Mouse (Mus musculus) intestine, postnatal 0 days (tissue): Measurements from ENCODE around the gene Zdhhc13. TPM values are rescaled to one million over a fixed set of nuclear protein-coding genes. Genes with fewer than 3 reads are reported as not detected.

Experiments
- ATAC-seq: fragments of 200-750 bp; cut with Nextera tagmentation; 2 replicates; pipeline ENCODE4 v1.8.0; 2017; ENCODE audit warnings: mild to moderate bottlenecking, moderate TSS enrichment, moderate library complexity
- H3K27ac ChIP-seq: fragments of 300-500 bp; sonication (generic); 2 replicates; pipeline ENCODE4 v1.5.1; 2014; ENCODE audit warnings: mild to moderate bottlenecking, low read depth, low read length, moderate library complexity
- H3K27me3 ChIP-seq: fragments of 300-500 bp; sonication (generic); replicated peaks from 2 replicates; pipeline ENCODE4 v1.6.1; 2014; ENCODE audit warnings: low read length, mixed read lengths; ENCODE audit not compliant: control insufficient read depth, insufficient read depth
- H3K36me3 ChIP-seq: fragments of 300-500 bp; sonication (generic); 2 replicates; pipeline ENCODE4 v1.6.1; 2014; ENCODE audit warnings: mild to moderate bottlenecking, moderate library complexity; ENCODE audit not compliant: control insufficient read depth, insufficient read depth
- H3K4me1 ChIP-seq: fragments of 300-500 bp; sonication (generic); replicated peaks from 2 replicates; pipeline ENCODE4 v1.6.1; 2014; ENCODE audit warnings: antibody characterized with exemption, low read length, mixed read lengths; ENCODE audit not compliant: control insufficient read depth, insufficient read depth
- H3K4me2 ChIP-seq: fragments of 300-500 bp; sonication (generic); replicated peaks from 2 replicates; pipeline ENCODE4 v1.6.1; 2014; ENCODE audit warnings: low read depth, mild to moderate bottlenecking, moderate library complexity
- H3K4me3 ChIP-seq: fragments of 300-500 bp; sonication (generic); 2 replicates; pipeline ENCODE4 v1.5.1; 2014; ENCODE audit warnings: low read depth, low read length
- H3K9ac ChIP-seq: fragments of 300-500 bp; sonication (generic); 2 replicates; pipeline ENCODE4 v1.6.1; 2014; ENCODE audit warnings: mild to moderate bottlenecking, low read depth, low read length
- H3K9me3 ChIP-seq: fragments of 300-500 bp; sonication (generic); 2 replicates; pipeline ENCODE4 v1.6.1; 2016; ENCODE audit warnings: mixed run types; ENCODE audit not compliant: control insufficient read depth
- CTCF ChIP-seq: sonication (generic); IDR thresholded peaks from 2 replicates; pipeline ENCODE4 v1.5.1; 2016; ENCODE audit warnings: low read depth, mild to moderate bottlenecking, control low read depth, antibody characterized with exemption, moderate library complexity
- WGBS: fragments of 180-500 bp; shearing (Covaris S2); extraction: QIAGEN DNeasy Blood & Tissue Kit; methylation state at CpG from one replicate; pipeline ENCODE4 v1.1.7; 2014; 5-methylcytosine and 5-hydroxymethylcytosine counted together
- polyA plus RNA-seq: library from polyadenylated mRNA; unstranded; fragments of >200 nt; fragmentation: Nextera tagmentation; extraction: Ambion mirVana; gene quantifications from 2 replicates; pipeline ENCODE4 v1.2.1, GENCODE M21; 2015

The Zdhhc13 gene
- polyA plus RNA-seq, 1 experiment from 2014 or later: 29.8 TPM

GRCm38 (mm10) chr7:48851529-48852104, 62.8 kb downstream of the Zdhhc13 start:
- no peak for ATAC-seq
- Histone ChIP-seq H3K4me2 (no peak overlapping the region), H3K27ac (no peak overlapping the region), H3K36me3 (no peaks in the 10 kb centered on the region), H3K4me1 (no peaks in the 10 kb centered on the region), H3K4me3 (no peak overlapping the region), H3K27me3 (no peaks in the 10 kb centered on the region), H3K9ac (no peak overlapping the region), H3K9me3 (no peaks in the 10 kb centered on the region)
- WGBS: 89% methylated on average over 6 of the region's 6 CpGs
- no peak for TF ChIP-seq CTCF

- no peaks in the 10 kb centered on the region for H3K36me3 ChIP-seq
- H3K9ac ChIP-seq: no peak overlapping the region
- H3K9me3 ChIP-seq: no peaks in the 10 kb centered on the region
- ATAC-seq: no peak
- no peak overlapping the region for H3K27ac ChIP-seq
- no peaks in the 10 kb centered on the region for H3K4me1 ChIP-seq
- no peak overlapping the region for H3K4me3 ChIP-seq
- TF ChIP-seq CTCF: no peak
- no peaks in the 10 kb centered on the region for H3K27me3 ChIP-seq
- no peak overlapping the region for H3K4me2 ChIP-seq
- WGBS: 79% methylated on average over 13 of the region's 13 CpGs
Measured at GRCm38 (mm10) chr7:48853496-48853895, 64.7 kb downstream of the Zdhhc13 start.

DNA sequence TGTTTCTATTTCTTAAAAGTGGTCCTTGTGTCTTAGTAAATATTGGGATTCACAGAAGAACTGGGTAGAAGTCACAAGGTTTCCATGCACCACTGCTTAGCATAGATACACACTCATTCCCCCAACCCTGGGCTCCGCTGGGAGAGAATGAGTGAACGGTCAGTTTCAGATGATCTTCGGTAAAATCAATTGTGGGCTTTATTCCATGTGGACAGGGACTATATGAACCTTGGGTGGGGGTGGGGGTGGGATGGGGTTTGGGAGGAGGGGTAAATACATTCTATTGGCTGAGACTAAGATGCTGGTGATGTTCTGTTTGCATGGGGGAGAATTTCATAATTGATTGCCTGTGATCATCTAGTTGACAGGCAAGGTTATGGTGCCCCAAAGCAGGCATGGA, 66.7 kb downstream of the Zdhhc13 start:
- no peak for ATAC-seq
- no peak overlapping the region for H3K9ac ChIP-seq

GRCm38 (mm10) chr7:48858257-48858656, 69.5 kb downstream of the Zdhhc13 start:
- Histone ChIP-seq H3K4me2 (no peak overlapping the region), H3K4me1 (no peaks in the 10 kb centered on the region), H3K4me3 (no peak overlapping the region), H3K9me3 (no peaks in the 10 kb centered on the region), H3K9ac (no peak overlapping the region), H3K36me3 (no peaks in the 10 kb centered on the region), H3K27ac (no peak overlapping the region), H3K27me3 (no peaks in the 10 kb centered on the region)
- no peak for TF ChIP-seq CTCF
- ATAC-seq: no peak
- WGBS: 58% methylated on average over 1 of the region's 1 CpGs

More for the DNA sequence above, 66.7 kb downstream of the Zdhhc13 start:
- H3K27ac ChIP-seq: no peak overlapping the region
- no peaks in the 10 kb centered on the region for H3K36me3 ChIP-seq
- H3K4me3 ChIP-seq: no peak overlapping the region
- no peaks in the 10 kb centered on the region for H3K9me3 ChIP-seq
- H3K4me1 ChIP-seq: no peaks in the 10 kb centered on the region
- WGBS: 92% methylated on average over 3 of the region's 3 CpGs
- H3K27me3 ChIP-seq: no peaks in the 10 kb centered on the region
- H3K4me2 ChIP-seq: no peak overlapping the region
- TF ChIP-seq CTCF: no peak

DNA sequence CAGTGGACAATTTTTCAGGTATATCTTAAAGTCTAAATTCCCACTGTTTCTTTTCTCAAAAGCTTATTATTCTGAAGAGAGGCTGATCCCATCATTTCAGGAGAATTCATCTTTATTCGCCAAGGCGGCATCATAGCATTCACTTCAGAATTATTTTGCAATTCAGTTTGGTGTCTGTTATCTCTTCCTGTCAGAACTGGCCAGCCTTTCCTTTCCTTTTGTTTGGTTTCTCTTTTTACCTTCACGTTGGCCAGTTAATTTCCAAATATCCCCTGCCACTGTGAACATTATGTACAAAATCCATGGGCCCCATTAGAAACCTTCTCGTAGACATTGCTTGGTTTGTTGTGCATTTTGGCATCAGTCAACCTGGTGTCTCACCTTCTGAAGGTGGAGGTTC, 70.6 kb downstream of the Zdhhc13 start:
- no peaks in the 10 kb centered on the region for H3K27me3 ChIP-seq
- H3K27ac ChIP-seq: no peak overlapping the region
- H3K9ac ChIP-seq: no peak overlapping the region
- ATAC-seq: no peak
- no peak for TF ChIP-seq CTCF
- no peak overlapping the region for H3K4me2 ChIP-seq
- whole genome bisulfite sequencing: 76% methylated on average over 4 of the region's 4 CpGs
- H3K36me3 ChIP-seq: no peaks in the 10 kb centered on the region
- H3K9me3 ChIP-seq: no peaks in the 10 kb centered on the region
- no peak overlapping the region for H3K4me3 ChIP-seq
- no peaks in the 10 kb centered on the region for H3K4me1 ChIP-seq

- Histone ChIP-seq H3K27me3 (no peaks in the 10 kb centered on the region), H3K4me3 (no peak overlapping the region), H3K9me3 (no peaks in the 10 kb centered on the region), H3K4me1 (no peaks in the 10 kb centered on the region), H3K9ac (no peak overlapping the region), H3K27ac (no peak overlapping the region), H3K4me2 (no peak overlapping the region), H3K36me3 (peaks cover 9% of the 10 kb centered on the region; the same call in 1 of the 2 replicates)
- ATAC-seq: no peak
- no peak for TF ChIP-seq CTCF
- 27% methylated on average over 1 of the region's 1 CpGs for WGBS
Measured at GRCm38 (mm10) chr7:48860948-48861347, 72.1 kb downstream of the Zdhhc13 start.

- Histone ChIP-seq H3K27ac (no peak overlapping the region), H3K9me3 (no peaks in the 10 kb centered on the region), H3K4me1 (no peaks in the 10 kb centered on the region), H3K4me3 (no peak overlapping the region), H3K9ac (no peak overlapping the region), H3K27me3 (no peaks in the 10 kb centered on the region), H3K36me3 (peaks cover 14% of the 10 kb centered on the region), H3K4me2 (no peak overlapping the region)
- no peak for TF ChIP-seq CTCF
- no peak for ATAC-seq
- 88% methylated on average over 4 of the region's 4 CpGs for WGBS
Measured at GRCm38 (mm10) chr7:48861796-48862195, 73.0 kb downstream of the Zdhhc13 start.
